Mouse (Mus musculus) cerebral cortex, adult 2 months (tissue): ENCODE data around the gene Cabcoco1.

ENCODE experiments used
- WGBS: fragments of 180-500 bp; shearing (Covaris S2); methylation state at CpG from one replicate; pipeline ENCODE4 v1.1.7; 2018; 5-methylcytosine and 5-hydroxymethylcytosine counted together

The Cabcoco1 gene

GRCm38 (mm10) chr10:68434045-68434639 lies 107.6 kb downstream of the Cabcoco1 start:
- 79% methylated on average over 9 of the region's 9 CpGs for WGBS

GRCm38 (mm10) chr10:68431346-68431745 lies 110.3 kb downstream of the Cabcoco1 start:
- WGBS = 92% methylated on average over 6 of the region's 6 CpGs

GRCm38 (mm10) chr10:68430929-68431328 lies 110.8 kb downstream of the Cabcoco1 start:
- 79% methylated on average over 13 of the region's 13 CpGs for WGBS

GRCm38 (mm10) chr10:68420393-68420920 lies 121.2 kb downstream of the Cabcoco1 start:
- 47% methylated on average over 7 of the region's 7 CpGs for WGBS

GRCm38 (mm10) chr10:68419893-68420292 lies 121.8 kb downstream of the Cabcoco1 start:
- WGBS = 46% methylated on average over 2 of the region's 2 CpGs

GRCm38 (mm10) chr10:68417074-68417790 lies 124.5 kb downstream of the Cabcoco1 start:
- 85% methylated on average over 13 of the region's 13 CpGs for WGBS

GRCm38 (mm10) chr10:68405936-68406335 lies 135.8 kb downstream of the Cabcoco1 start:
- 70% methylated on average over 4 of the region's 4 CpGs for WGBS

GRCm38 (mm10) chr10:68396786-68397185 lies 144.9 kb downstream of the Cabcoco1 start:
- WGBS = 40% methylated on average over 8 of the region's 8 CpGs

GRCm38 (mm10) chr10:68396083-68396482 lies 145.6 kb downstream of the Cabcoco1 start:
- 11% methylated on average over 2 of the region's 2 CpGs for WGBS

- 86% methylated on average over 4 of the region's 4 CpGs for WGBS
Observed at GRCm38 (mm10) chr10:68391640-68392039, 150.1 kb downstream of the Cabcoco1 start.

- WGBS = 41% methylated on average over 4 of the region's 4 CpGs
Observed at GRCm38 (mm10) chr10:68388802-68389201, 152.9 kb downstream of the Cabcoco1 start.

- WGBS = 90% methylated on average over 7 of the region's 7 CpGs
Observed at GRCm38 (mm10) chr10:68388138-68388537, 153.6 kb downstream of the Cabcoco1 start.
